Mouse (Mus musculus): Measurements from ENCODE around the gene Pax3.

Gene Pax3

DNA sequence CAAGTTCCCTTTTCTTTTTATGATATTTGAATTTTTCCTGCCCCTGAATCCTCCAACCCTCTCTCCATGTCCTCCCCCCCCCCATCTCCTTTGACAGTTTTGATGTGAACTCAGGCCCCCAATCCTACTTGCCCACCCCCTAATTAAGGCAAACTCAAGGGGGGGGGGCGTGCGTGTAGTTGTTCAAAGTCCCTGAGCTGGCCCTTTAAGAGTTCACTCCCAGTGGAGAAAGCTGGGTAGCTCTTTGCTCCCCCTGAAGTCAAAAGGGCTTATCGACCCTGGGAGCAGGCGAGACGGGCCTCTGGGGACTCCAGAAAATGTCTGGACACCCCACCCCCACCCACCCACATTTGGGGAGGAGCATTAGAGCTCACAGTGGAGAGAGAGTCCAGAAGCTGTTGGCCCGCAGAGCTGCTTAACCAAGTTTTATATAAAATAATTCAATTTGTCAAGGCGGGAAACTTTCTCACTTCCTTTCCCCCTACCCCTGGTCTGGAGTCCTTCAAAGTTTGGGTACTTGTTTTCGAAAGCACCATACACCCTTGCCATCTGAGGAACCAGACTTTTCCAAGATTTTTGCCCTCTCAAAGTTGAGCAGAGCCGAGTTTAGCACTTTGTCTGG is 1.5 kb upstream of the Pax3 start:
- no peak for DNase-seq

DNA sequence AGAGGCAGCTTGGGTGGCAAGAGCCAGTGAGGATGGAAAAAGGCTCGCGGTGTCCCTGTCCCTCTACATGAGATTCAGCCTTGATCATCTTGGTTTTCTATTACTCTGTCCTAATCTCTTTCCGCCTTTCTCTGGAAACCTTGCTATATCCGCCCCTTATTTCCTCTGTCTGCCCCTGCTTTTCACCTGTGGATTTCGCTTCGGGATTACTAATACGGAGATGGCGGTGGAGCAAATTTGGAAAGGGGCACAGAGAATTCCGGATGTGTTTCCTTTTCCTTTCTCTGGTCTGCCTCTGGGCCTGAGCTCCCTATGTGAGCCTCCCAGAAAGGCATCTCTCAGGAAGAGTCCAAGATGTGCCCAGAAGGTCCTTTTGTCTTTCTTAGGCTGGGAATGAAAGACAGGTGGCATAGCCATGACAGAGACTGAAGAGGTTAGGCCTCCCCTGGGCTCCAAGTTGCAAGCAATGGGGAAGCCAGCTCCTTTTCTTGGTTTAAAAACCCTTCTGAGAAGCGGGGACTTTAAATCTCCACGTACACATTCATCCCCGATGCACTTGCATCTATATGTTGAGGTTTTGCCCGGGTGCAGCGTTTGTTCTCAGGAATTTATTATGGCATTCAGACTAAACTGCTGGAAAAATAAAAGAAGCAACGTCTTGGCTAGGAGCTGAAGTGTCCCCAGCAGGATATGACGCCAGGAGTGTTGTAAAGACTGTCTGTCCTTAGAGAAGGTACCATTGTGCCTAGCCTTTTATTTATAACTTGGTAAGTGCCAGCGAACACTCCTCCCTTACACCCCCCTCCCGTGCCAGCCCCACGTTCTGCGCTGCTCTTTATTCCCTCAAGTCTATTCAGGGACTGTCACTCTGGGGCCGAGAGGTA is 659 bp upstream of the Pax3 start:
- no peak for DNase-seq

DNA sequence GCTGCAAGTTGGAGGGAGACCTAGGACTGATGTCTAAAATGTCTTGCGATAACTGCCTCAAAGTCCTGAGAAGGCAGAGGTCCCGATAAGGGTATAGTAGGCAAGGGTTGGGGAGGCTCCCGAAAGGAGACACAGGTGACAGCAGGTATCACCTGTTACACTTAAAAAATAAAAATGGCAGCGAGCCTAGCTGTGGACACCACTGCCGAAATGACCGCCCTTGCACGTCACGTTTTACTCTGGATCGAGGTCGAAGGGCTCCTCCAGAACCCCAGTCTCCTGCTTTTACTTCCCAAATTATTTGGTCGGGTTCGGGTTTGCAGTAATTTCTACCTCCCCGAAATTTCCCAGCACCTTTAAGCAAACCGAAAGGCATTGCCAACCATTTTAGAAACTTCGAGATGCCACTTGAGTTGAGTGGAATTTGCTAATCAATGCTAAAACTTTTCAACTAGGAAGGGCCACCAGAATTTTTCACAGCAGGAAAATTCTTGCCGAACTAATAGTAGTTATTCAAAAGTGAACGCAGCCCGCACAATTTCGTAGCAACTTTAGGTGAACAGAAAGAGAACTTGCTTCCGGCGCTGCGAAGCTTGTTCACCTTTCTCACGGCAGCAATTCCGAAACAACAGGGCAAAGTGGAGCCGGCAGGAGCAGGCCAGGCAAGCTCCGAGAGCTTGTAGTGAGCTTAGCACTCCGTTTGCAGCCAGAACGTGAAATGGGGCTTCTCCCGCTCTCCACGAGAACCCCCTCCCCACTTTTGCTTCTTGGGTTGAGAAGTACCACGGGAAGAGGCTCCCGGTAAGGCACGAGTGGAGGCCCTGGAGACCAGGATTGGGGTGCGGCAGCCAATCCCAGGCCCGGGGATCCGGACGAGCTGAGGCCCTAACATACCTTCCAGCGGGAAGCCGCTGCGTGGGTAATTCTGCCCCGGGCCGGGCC is 892 bp downstream of the Pax3 start:
- no peak for DNase-seq

DNA sequence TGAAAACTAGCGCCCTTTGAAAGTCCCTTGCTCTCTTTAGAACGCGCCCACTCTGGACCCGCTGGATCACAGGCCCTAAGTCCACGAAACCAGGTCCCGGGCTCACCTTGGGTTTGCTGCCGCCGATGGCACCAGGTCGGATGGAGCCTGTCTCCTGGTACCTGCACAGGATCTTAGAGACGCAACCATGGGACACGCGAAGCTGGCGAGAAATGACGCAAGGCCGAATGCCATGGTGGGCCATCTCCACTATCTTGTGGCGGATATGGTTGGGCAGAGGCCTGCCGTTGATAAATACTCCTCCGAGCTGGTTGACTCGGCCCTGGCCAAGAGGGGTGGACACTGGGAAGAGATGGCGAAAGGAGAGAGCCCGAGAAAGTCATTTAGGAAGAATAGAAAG is 1.8 kb downstream of the Pax3 start:
- DNase-seq, result no peak

DNA sequence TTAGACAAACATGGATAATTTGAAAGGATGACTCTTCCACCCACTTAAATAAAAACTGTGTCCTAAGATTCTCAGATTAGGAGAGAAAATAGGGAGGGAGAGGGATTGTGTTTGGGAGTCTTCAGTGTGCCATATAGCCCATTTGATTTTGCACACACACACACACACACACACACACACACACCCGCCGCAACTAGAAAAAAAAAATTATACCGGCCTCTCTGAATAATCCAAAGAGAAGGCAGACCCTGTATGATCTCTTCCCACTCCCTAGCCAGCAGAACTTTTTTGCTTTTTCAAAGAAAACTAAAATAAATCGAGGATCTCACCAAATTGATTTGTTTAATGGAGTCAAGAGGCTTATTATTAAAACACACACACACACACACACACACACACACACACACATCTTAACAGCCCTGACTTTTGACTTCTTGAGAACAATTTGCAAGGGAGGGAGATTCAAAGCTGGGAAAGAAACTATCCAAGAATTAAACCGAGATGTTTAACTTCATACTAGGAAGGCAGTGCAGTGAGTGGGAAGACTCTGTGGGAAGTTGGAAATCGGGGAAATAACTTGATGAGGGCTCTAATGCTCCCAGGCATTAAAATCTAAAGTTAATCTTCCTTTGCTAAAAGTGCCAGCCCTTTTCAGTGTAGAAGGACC is 2.4 kb downstream of the Pax3 start:
- no peak for DNase-seq

DNA sequence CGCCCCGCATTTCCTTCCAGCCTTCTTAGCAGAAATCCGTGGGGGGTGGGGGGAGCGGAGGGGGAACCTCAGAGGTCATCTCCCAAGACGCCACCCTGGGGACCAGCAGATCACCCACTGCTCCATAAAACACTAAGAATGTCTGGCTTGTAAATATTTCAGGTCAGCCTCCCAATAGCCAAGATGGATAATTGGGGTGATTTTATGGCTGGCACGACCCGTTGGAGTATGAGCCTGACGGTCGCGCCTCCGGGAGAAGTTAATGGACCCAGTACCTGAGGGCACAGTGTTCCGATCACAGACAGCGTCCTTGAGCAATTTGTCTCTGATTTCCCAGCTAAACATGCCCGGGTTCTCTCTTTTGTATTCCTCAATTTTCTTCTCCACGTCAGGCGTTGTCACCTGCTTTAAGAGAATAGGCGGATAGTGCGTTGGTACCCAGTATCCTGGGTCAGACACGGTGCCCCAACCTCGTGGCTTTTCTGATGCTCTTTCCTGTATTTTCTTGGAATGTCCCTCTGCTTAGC is 3.4 kb downstream of the Pax3 start:
- DNase-seq, result no peak

DNA sequence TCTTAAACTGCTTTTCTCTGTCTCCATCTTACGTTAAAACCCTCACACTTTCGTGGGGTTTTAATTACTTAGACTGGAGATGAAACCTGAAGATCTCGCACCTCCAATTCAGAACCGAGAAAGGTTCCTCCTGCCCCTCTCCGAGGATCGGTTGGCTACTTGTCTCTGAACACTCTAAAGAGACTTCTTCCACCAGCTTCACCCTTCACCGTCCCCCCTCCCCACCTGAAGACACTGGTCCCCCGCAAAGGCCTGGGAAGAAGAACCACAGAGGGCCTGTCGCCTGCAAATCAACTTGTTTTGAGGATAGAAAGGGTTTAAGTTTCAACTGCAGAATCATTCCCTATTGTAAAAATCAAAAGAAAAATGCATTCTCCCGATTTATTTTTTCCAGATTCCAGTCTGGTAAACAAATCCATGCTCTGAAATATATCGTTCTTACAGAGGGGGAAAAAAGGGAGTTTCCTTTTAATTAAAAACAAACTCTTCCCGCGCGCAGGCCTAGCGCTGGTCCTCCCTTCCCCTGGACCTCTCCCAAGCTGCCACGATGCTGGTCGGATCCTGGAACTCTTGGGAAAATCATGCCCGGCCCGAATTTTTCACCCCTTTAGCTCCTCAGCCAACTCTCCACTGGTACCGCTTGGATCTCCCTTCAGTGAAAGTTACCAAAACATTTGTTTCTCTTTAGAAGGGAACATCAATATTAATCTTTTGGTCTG is 4.0 kb downstream of the Pax3 start:
- DNase-seq, result no peak

DNA sequence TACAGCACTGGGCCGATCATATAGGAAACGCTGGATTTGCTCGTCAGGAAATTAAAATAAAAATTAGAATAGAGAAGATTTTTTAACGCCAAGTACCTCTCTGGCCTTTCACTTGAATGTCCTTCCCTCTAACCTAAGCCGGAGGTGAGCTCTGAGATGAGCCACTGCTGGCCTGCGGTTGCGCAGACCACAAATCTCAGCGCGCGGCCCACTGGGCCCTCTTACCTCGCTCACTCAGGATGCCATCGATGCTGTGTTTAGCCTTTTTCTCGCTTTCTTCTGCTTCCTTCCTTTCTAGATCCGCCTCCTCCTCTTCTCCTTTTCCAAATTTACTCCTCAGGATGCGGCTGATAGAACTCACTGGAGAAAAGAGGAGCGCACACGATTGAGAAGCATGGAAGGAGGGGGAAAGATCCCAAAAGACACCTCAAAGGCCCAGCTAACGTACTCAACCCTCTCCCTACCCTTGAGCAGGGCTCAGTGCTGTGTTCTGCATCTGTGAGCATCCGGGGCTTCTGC is 4.7 kb downstream of the Pax3 start:
- DNase-seq, result no peak

DNA sequence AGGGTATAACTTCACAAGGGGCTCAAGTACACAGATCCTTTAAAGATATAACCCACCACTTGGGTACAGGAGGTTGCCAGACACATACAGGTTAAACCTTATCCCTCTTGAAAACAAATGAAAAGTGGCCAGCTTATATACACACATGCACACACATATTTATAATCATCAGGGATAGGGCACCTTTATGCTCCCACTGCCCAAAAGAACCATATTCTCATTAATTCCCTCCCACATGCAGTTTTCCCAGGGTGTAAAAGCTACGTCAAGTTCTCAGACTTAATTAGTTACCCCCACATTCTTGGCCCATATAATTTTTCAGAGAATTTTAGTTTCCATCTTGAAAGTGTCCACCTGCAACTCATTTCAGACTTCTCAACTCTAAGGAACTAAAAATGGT is 5.2 kb downstream of the Pax3 start:
- no peak for DNase-seq

DNA sequence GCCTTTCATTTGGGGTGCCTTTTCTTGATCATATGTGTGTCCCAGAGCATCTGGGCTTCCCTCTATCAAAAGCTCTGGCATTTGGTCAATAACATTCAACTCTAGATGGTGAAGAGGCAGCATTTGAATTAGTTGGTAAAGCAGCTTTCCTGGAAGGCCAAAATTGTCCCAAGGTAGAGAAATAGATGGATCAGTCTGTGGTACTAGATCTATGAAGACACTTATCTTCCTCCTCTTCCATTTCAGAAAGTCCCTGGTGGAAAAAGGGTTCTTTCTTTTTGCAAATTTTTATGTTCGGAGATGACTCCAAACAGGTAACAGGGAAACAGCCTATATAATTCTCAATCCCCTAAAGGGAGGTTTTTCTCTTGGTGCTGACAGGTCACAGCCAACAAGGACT is 5.6 kb downstream of the Pax3 start:
- no peak for DNase-seq

DNA sequence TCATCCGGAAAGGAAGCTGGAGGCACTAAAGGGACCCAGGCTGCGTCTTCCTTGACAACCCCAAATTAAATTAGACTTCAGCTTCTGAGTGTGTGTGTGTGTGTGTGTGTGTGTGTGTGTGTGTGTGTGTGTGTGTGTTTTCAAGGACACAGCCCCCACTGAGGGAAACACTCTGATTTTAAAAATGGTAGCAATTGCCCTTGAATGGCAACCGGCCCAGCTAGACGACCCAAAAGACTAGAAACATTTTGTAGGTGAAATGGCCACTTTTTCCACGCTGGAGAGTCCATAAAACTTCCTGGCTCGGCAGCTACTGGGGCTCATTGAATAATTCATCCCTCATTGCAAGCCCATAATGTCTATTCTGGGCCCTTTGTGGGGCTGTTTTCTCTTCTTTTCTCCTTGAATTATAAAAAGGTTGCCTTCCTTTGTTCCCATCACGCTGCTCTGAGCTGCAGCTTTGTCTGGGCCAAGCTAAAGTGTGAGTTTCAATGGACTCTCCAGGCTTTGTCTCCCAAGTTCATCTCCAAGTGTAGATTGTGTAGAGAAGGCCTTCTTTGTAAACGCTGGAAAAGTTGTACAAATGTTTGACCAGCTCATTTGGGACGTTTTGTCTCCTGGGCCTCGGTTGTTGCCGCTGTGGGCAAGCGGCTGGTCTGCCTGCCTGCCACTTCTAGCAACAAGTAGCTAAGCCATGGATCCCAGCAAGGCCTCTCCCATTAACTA is 6.4 kb downstream of the Pax3 start:
- DNase-seq, result no peak

DNA sequence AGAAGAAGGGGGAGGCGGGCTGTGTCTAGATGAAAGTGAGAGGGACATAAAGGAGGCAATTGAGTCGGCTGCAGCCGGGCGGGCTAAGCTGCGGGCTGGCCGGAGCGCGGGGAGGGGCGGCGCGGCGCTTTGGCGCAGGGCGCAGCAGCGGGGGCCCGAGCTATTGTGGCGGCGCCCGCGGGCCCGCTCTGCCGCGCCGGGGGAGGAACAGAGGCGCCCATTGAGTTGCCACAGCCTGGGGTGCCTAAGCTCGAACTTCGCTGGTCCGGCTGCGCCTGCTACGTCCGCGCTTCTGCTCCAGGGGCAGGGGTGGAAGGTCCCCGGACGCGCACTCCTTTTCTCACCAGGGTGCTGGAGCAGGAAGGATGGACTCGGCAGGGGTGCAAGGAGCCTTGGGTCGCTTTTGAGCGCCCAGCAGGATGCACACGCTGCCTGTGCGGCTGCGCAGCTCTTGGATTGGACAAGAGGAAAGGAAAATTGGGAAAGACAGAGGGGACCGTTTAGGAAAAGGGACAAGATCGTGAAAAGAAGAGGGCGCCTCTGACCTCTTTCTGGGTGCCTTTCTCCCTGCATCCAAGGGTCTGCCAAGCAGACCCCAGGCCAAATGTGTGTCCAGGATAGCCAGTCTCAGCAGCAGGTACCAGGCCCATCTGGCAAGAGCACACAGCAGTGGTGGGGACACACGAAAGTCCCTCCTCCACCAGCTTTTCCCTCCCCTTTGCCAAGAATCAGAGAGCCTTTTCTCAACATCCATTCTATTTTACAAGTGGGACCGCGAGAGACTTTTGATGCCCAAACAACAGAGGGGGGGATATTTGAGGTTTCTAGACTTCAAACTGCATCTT is 7.2 kb downstream of the Pax3 start:
- no peak for DNase-seq

DNA sequence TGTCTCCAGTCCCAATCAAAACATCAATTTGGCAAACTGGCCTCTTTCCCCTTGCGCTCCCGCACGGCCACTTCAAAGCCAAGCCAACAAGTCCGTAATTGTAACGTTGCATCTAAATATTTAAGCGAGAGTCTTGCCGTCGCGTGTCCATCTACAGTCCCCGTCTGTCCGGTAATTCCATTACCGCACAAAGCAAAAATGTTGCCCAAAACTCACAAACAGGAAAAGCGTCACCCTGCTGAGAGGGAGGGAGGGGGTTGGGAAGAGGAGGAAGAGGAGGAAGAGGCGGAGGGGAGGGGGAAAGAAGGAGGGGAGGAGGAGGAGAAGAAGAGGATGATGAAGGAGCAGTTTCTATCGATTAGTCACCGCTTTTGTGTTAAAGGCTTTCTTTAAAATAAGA is 7.9 kb downstream of the Pax3 start:
- no peak for DNase-seq

DNA sequence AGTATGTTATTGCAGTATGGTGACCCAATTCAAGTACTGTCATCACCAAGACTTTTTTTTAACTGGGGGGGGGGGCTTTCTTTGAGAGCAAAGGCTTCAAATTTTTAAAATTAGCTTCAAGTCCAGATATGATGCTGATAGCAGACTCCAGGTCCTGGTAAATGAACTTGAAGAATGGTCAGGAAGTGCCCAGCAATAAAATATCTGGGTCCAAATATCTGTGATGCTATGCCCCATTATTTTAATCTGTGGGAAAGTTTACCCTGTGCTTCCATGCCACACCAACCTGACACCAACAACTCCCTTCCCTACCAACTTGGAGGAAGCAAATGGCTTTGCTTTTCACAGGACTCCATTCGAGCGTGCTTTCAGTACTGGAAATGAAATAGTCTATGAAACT is 8.6 kb downstream of the Pax3 start:
- DNase-seq, result no peak

DNA sequence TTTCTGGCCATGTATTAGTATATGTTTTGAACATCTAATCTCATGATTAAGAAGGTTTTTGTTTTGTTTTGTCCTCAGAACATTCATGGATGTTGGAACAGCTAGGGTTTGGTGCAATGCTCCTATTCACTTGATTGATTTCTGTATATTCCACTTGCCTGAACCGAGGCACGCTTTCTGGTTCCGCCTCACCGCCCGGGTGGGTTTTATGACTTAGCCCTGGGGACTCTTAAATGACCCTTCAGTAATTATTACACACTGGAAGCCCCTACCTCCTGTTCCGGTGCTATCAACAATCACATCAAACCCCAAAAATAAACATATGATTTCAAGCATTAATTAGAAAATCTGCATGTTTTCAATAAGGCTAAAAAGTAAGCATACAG is 9.2 kb downstream of the Pax3 start:
- DNase-seq, result no peak

DNA sequence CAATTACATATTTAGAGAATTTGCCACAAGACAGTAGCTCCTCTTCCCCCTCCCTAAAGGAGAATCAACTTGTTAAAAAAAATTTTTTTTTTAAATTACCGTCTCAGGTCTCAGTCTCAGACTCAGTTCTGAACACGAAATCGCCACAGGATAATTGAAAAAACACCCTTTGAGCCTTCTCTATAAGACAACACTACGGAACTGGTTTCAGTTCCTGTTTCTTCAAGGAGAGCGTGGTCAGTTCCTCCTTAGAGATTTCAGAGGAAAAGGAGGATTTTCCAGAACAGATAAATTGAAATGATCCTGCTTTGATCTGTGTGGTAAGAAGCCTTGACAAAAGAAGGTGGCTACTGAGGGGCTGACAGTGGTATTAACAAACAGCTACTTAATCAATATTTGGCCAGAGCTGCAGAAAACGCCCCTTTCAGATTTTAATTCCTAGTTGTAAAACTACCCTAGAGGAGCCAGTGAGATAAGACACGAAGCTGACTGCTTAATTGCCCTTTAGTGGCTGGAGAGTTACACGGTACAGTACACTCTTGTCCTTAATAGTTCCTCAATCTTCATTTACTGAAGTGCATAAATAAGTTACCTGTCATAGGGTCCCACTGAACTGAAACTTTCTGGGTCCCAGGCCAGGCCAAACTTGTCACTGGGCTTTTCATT is 9.7 kb downstream of the Pax3 start:
- DNase-seq, result no peak

DNA sequence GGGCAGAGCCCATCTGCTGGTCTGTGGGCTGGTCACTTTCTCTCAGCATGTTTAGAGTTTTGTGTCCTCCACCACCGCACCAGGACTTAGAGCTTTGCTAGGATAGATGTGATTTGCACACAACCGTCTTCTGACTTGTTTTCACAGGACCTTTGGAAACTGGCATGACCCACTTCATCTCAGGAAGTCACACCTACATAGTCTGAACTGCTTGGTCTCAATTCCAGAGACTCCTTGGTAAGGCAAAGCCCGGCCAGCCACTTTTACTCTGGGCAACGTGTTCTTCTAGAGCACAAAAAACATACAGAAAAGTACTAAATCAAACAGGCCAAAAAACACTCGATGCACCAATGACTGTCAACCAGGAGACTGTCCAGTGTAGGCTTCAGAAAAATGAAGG is 14.0 kb downstream of the Pax3 start:
- DNase-seq, result no peak

DNA sequence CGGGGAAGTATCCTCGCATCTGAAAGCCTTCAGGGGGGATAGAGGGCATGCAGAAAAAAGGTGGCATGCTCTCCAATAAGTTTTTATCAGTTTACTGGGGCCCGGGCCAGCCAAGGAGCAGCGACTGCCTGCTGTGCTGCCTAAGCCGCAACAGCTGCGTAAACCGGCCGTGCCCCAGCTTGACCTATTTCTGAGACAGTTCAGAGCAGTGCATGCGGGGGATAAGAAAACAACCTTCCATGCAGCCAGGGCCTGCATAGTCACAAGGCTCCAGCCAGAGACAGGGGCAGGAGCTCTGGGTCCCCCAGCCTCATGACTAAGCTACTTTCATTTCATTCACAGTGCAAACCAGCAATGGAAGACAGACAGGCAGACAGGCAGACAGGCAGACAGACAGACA is 15.1 kb downstream of the Pax3 start:
- DNase-seq, result no peak

DNA sequence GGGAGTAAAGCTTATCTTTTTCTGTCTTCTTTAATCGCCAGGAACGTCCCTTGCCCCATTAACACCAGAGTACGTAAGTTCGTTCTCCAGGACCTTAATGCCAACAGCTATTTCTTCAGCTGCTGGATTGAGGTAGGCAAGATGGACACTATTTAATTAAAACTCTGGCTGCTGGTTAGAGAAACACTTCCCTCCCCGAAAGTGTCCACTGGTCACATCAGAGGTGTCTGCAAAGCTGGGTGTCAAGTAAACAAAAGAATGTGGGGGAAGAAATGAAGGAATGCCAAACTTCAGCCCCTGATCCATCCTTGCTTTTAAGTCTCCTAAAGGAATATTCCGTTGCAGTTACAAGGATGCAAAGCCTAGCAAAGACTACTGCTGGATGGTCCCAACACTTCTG is 24.6 kb downstream of the Pax3 start:
- no peak for DNase-seq

DNA sequence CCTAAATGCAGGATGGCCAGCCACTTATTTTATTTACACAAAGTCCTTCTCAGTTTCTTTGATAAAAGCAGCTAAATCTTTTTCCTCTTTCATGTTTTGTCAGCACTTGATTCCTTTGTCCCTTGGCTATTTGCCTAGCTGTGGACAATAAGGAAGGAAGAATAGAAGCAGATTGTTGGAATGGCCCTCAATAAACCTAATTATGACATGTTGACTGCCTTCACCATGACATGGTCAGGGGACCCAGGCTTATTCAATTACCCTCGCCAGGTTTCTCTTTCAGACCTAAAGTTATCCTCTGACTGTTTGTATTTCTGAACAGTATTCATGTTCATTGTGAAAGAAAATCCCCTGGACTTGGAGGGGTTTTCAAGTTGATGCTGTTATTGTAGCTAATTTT is 25.3 kb downstream of the Pax3 start:
- no peak for DNase-seq

Measured in cerebellum, adult 11-12 months (tissue).